Mouse (Mus musculus): ENCODE measurements around the gene Cdan1.

The Cdan1 gene

DNA sequence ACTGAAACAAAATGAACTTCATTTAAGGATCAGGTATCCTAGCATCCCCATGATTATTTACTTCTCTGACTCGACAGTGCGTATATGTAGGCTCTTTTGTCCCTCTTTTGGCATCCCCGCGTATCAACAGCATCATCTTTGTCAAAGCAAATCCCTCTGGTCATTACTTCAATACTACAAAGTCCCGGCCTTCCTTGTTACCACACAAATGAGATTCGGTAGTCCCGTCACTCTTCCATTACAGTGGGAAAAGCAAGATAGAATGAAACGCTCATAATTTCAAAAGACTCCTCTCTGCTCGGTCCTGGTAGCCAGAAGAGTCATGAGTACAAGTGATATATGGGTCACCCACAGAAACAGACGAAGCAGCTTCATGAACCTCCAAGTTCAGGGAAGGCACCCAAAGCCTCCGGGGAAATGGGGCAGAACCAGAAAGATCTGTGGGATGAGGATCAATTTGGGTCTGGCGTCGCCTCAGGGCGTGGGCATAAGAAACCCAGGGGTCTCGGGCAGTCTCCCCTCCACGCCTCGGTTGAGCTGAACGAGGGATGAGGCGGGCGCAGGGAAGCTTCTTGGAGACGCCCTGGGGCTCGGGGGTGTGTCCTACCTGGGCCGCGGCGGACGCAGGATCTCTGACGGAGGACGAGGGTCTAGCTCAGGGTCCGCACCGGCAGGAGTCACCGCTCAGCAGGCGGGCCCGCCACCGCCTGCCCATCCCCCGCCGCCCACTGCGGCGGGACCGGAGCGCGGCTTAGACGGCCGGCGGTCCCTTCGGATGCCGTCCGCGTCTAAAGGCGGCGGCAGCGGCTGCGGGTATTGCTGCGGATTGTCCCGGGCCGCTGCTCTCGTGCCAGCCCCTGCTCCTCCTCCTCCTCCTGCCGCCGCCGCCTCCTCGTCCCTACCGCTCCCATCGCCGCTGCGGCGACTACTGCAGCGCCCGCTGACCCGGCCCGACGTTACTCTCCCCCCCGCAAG is at the start of gene Cdan1:
TSS of gene Cdan1 (minus strand) at position 680 of the 975 bp plus-strand sequence.
- peak; percentile 39 for ATAC-seq (ENCODE audit: low TSS enrichment)

DNA sequence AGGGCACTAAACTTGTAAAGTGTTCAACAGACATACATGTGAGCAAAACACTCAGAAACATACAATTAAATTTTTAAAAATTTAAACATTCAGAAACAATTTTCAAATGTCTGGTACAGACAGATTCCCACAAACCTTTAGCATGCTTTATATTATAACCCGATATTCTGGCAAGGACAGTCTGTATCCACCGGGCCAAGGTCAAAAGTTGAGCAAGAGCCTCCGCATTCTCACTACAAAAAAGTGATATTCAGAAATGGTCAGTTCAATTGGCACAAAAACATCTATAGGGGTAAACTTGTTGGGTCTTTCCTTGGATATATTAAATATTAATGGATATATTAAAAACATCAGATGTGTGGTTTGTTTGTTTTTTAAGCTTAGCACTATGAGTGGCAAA is 46.4 kb upstream of the Cdan1 start:
- no peak for ATAC-seq (ENCODE audit: low TSS enrichment)

DNA sequence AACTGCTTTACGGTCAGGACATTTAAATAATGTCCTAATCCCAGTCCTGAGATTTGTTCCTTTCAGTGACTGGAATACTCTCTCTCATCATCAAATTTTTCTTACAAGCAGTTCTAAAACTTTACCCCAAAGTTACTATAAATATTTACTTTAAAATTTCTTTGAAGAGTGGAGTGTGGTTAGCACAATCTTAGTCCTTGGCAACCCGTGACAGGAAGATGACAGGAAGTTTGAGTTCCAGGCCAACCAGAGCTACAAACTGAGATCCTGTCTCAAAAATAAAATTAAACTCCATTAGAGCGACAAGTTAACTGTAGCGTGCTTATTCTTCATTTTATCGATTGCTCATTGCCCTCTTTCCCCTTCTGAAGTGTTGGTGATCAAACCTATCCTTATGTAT is 37.7 kb upstream of the Cdan1 start:
- ATAC-seq (ENCODE audit: low TSS enrichment) = no peak

DNA sequence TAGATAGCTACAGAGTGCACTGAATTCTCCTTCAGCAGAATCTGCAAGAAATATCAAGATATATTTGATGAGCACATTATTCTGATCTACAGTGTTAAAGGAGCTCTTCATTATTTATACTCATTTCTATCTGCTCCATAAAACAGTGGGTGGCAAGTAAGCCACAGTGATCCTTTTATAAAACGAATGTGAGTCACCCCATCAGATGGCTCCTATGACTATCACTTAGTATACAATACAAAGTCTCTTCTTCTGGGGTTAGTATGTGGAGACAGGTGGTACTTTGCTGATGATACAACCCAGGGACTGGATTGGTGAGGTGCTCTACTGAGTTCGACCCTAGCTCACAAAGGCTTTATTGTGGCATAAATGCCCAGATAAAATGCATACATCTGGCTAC is 23.3 kb upstream of the Cdan1 start:
- peak; percentile 80 for ATAC-seq (ENCODE audit: low TSS enrichment)

DNA sequence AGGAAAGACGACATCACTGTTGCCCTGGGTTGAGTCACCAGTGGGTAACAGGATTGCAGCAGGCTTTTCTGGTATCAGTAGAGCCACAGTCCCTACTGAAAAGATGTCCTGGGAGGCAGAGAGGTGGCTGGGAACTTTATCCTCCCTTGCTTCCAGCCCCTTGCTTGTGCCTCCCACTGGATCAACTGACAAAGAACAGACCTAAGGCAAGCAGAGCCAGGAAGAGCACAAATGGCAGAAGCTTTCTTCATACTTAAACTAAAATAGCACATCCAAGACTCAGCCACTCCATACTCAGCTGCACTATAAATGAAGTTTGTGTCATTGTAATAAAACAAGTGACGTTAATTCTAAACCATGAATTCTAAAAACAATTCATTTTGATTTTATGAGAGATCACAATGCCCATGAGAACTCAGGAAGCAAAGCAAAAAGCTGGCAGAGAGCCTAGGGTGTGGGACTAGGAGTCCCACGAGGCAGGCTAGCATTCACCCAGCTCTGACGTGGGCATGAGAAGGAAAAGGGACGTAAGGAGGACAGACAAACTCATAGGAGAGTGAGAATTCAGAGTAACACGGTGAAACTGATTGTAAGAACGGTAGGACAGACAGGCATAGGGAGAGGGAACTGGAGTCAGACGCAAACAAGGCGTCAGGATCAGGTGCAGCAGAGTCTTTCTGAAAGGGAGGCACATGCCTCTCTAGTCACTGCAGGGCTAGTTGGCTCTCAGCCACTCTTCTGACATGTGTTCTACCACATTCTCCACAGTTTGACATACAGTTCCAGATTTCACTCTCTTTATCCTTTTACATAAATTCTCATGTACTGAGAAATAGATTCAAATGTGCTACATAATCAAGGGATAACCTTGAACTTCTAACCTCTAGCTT is 21.8 kb upstream of the Cdan1 start:
- ATAC-seq (ENCODE audit: low TSS enrichment) = peak; percentile 54

DNA sequence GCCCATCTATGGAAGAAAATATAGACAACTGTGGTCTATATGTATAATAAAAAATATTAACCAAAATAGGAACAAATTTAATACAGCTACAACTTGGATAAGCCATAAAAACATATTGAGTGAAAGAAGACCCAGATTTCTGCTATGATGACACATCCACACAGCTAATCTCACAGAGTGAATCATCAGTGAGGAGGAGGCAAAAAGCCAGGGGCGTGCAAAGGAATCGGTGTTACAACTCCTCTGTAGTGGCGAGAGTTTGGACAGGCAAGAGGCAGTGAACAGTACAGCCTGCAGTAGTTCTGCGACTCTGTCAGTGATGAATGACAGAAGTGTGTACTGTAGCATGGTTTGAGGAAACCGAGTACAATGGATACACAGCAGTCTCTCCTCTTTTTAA is 17.4 kb upstream of the Cdan1 start:
- ATAC-seq (ENCODE audit: low TSS enrichment) = peak; percentile 81

DNA sequence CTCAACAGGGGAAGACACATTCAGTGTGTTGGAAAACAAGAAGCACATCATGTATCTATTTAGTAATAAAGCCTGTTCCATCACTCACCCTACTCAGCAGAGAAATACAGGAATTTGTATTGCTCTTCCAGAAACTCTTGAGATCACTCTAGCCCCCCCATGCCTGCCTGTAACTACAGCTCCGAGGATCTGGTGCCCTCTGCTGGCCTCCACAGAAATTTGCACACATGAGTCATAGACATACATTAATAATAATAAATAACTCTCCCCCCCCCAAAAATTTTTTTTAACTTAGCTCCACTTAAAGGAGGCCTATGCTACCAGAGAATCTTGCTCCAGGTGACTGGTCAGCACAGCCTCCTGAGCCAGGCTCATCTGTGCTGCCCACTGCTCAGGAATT is 16.6 kb upstream of the Cdan1 start:
- no peak for ATAC-seq (ENCODE audit: low TSS enrichment)

DNA sequence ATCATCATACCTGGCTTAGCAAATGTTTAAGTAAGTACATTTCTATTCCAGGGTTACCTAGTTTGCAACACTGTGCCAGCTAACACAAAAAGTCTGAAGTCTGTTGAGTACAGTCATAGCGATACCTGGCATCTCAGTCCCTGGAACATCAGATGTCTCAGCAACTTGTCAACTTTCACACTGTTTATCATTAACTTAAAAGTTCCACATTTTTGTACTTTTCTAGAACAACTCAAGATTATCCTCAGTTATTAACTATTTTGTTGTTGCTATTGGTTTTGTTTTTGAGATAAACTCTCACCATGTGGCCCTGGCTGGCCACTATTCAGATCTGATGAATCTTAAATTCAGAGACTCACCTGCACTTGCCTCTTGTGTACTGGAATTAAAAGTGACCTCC is 13.5 kb upstream of the Cdan1 start:
- ATAC-seq (ENCODE audit: low TSS enrichment) = no peak

DNA sequence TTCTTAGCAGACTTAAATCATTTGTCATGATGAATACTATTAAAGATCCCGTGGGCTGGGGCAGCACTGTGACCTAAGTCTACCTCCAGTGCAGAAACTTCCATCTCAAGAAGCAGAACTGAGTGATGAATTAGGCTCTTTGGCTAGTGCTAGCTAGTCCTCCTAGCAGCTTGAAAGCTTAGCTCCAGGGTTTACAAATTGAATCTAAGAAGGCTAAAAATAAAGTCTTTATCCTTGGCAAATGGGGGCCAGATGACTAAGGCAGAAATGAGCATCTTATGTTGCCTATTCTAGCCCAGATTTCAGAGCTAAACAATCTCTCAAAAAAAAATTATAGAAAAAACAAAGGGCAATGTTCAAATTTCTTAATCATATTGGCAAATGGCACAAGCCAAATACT is 10.8 kb upstream of the Cdan1 start:
- ATAC-seq (ENCODE audit: low TSS enrichment) = peak; percentile 59; the same call in 1 of the 2 replicates

DNA sequence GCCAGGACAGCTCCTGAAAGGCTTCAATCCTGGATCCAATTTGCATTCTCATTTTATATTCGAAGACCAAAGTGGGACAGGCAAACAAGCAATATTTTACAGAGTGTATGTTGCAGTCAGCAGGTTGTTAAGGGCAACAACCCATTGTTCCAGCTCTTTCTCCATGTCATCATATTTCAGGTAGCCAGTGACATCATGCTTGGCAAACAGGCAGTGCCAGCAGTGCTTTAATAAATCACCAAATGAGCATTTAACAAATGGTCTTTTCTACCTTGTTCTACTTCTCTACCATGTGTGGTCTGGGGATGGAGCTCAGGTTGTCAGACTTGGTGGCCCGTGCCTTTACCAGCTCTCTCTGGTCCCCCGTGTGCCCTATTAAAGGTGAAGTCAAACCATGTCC is 8.2 kb upstream of the Cdan1 start:
- ATAC-seq (ENCODE audit: low TSS enrichment) = no peak

DNA sequence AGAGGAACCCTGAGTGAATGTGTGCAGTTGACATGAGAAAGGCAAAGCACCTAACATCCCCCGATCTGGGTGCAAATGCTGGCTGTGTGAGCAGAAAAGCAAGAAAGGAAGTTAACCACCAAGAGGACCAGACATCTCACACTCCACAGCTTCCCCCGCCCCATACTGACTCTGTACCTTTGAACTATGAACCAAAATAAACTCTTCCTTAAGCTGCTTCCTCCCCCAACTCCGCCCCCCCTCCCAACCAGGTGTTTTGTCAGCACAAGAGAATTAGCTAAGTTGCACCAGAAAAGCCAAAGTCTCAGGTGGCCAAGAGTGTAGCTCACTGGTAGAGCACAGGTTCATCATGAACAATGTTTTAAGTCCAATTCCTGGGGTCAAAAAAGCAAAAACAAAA is 3.2 kb upstream of the Cdan1 start:
- ATAC-seq (ENCODE audit: low TSS enrichment) = no peak

DNA sequence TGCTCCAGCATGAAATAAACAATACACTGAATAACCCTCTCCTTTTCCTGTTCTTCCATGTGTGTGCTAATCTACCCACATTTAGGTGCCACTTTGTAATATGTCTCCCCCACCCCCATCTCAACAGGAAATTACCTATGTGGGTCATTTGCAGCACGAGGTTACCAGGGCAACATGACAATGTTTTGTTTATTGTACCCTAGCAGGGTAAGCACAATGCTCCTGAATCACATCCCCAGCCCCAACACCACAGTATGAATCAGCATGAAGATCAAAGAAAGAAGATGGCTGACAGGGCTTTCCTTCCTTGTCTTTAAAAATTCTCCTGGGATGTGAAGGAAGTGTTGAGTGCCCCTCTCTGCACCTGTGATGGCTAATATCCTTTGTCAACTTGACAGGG is 2.7 kb upstream of the Cdan1 start:
- no peak for ATAC-seq (ENCODE audit: low TSS enrichment)

DNA sequence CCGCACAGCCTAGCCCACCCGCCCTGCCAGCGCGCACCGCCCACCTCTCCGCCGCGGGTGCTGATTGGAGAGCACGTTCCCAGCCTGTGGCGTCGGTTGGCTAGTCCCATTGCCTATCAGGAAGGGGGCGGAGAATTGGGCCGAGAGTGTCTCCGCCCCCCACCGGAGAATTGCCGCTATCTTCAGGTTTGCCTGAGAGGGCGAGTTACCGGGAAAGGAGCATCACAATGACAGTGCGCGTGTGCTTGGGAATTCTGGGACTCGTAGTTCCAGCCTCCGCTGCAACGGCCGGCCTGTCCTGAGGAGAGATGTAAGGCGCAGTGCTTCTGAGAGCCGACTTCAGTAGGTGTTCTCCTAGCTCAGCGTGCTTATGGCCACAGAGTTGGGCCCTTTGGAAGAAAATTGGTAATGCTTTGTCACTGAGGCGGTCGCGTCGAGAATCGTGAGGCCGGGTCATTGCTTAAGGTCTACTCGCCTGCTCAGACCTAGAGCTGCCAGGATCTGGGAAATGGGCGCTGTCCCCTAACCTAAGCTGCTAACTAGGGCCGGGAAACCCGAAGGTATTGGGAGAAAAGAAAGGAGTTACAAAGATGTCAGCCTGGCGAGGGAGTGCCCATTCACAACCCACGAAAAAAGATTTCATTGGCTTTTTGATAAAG is 625 bp upstream of the Cdan1 start, which contains the start of gene Ttbk2:
TSS of gene Ttbk2 (minus strand) at position 181 of the 659 bp plus-strand sequence.
- peak; percentile 99 for ATAC-seq (ENCODE audit: low TSS enrichment)

DNA sequence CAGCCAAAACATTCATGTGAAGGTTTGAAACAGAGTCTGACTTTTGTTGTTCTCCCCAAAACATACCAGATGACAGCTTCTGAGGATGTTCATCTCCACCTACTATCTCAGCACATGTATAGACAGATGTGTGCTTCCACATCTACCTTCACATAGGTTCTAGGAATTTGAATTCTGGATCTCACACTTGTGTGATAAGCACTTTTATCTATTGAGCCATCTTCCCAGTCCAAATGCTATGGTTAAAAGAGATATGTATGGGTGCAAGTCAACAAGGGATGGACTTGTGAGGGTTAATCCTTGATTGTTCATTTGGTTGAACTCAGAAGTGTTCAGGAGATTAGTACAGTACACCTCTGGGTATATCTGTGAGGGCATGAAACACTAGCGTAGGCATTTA is 4.6 kb downstream of the Cdan1 start:
- no peak for ATAC-seq (ENCODE audit: low TSS enrichment)

DNA sequence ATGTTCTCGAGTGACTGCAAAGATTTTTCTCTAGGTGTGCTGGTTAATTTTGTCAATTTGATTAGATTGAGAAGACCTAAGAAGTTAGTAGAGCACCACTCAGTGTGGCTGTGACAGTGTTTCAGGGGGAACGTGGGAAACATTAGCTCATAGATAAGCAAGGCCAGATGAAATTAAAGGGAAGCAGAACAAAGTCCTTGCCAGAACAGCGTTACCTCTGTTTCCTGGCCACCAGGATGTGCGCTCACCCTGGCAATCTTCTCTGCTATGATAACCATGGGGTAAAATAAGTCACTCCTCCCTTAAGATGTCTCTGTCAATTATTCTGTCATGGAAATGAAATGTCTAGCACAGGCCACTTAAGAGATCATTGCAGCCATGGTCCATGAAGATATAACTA is 5.9 kb downstream of the Cdan1 start:
- ATAC-seq (ENCODE audit: low TSS enrichment) = no peak

DNA sequence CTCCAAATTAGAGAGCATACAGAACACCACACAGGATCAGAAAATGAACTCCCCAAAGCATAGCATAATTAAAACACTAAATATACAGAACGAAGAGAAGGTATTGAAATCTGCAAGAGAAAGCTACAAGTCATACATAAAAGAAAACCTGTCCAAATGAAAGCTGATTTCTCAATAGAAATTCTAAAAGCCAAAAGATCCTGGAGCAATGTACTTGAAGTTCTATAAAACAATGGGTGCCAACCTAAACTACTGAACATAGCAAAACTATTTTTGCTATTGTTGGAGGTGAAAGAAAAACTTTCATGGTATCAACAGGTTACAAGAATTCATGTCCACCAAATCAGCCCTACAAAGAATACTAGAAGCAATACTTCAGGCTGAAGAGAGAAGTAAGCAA is 8.7 kb downstream of the Cdan1 start:
- no peak for ATAC-seq (ENCODE audit: low TSS enrichment)

DNA sequence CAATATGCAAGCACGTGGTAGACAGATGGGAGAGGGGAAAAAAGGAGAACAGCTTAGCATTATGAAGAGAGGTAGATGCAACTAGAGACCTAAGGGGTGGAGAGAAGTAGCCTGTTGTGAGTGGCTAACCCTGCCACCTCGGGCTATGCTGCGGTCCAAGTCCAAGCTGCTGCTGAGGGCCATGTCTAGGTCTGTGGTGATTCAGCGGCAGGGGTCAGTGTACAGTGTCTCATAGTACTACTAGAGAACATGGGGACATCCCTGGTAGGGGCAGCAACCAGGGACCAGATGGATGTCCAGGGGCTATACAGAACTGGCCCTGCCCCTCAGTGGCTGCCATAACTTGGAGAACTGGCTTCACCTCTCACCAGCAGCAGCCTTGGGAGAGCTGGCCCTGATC is 14.8 kb downstream of the Cdan1 start:
- no peak for ATAC-seq (ENCODE audit: low TSS enrichment)

DNA sequence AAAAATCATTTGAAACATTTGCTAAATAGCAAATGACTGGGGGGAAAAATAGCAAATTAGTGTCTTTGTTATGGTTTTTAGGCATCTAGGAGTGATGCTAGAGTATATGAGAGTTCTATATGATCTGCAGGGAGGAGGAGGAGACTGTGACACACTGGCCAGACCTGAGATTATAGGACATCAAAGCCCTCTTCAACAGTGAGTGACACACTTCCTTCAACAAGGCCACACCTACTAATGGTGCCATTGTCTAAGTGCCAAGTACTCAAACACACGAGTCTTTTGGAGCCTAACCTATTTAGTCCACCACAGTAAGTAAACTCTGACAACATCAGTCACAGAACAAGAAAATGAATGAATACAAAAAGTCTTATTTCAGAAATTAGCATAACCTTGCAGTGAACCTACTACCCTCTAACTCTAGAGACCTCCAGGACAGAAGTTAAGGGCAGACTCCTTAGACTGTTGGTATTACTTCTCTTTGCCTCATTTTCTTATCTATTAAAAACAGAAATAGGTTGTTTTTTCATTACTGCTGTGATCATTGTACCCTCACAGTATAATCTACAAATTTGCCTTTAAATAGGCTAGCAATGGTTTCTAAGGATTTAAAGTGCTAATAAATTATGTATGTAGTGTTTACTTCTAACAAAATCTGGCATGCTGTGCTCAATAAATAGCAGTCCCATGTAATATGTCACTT is 22.8 kb downstream of the Cdan1 start:
- no peak for ATAC-seq (ENCODE audit: low TSS enrichment)

DNA sequence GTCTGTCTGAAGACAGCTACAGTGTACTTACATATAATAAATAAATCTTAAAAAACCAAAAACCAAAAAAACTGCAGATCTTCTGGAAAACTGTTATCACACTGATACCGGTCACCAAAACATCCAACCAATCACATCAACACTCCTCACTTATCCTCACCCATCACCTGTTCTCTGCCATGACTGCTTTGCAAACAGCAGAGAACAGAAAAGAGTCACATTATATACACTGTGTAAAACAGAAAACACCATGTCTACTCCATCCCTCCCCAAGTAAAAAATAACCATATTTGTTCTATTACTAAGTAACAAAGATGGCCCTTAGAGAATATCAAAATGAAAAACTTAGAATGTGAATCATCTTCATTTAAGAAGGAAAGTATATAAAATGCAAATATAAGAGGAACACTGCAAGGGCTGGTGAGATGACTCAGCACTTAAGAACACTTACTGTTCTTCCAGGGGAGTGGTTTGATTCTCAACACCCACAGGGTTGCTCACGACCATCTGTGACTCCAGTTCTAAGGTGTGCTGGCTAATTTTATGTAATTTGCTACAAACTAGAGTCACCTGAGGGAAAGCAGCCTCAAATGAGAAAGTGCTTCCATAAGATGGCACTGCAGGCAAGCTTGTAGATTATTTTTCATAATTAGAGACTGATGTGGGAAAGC is 79.5 kb downstream of the Cdan1 start:
- ATAC-seq (ENCODE audit: low TSS enrichment) = peak; percentile 90

DNA sequence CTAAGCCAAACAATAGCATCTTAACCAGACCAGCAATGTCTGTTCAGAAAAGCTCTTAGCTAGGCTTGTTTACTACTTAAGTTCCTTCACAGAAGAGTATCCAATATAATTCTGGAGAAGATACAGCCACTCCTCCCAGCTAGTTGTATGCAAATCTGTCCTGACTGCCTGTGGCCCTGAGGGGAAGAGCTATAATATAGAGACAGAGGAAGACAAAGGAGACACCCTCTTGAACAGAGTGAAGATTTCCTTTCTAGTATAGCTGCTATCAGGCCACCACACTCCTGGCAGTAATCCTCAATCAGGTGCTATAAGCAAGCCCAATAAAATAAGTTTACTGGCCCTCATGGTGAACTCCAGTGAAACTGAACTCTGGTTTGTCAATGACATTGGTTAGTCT is 88.0 kb downstream of the Cdan1 start:
- no peak for ATAC-seq (ENCODE audit: low TSS enrichment)

DNA sequence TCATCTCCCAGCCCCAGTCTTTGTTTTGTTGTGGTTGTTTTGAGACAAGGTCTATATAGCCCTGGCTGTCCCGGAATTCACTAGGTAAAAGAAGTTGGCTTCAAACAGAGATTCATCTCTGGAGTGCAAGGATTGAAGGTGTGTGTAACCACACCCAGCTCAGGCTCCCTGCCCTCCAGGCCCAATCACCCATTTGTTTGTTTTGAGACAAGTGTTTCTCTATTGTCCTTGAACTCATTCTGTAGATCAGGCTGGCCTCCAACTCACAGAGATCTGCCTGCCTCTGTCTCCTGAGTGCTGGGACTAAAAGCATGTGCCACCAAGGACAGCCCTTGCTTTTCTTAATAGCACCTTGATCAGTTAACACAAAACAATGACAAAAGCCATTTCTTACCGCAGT is 101.9 kb downstream of the Cdan1 start:
- no peak for ATAC-seq (ENCODE audit: low TSS enrichment)
